Mouse (Mus musculus) lung, postnatal 0 days (tissue): ENCODE results near the gene Ccdc88b. TPM values are rescaled to one million over a fixed set of nuclear protein-coding genes. Genes with fewer than 3 reads are reported as not detected.

ENCODE experiments used
- ATAC-seq: fragments of 200-750 bp; cut with Nextera tagmentation; 2 replicates; pipeline ENCODE4 v1.8.0; 2017; ENCODE audit warnings: moderate library complexity
- DNase-seq: peaks from one replicate; pipeline ENCODE4 v3.0.0-alpha.2; 2016; ENCODE audit warnings: low spot score
- H3K27ac ChIP-seq: fragments of 300-500 bp; sonication (generic); 2 replicates; pipeline ENCODE4 v1.5.1; 2014; ENCODE audit warnings: antibody characterized with exemption, mild to moderate bottlenecking, low read length, mixed read lengths
- H3K27me3 ChIP-seq: fragments of 300-500 bp; sonication (generic); replicated peaks from 2 replicates; pipeline ENCODE4 v1.6.1; 2014; ENCODE audit warnings: low read length, mixed read lengths; ENCODE audit not compliant: insufficient read depth
- H3K36me3 ChIP-seq: fragments of 300-500 bp; sonication (generic); 2 replicates; pipeline ENCODE4 v1.6.1; 2014; ENCODE audit warnings: low read length, mixed read lengths; ENCODE audit not compliant: insufficient read depth
- H3K4me1 ChIP-seq: fragments of 300-500 bp; sonication (generic); 2 replicates; pipeline ENCODE4 v1.6.1; 2014; ENCODE audit warnings: antibody characterized with exemption, low read depth, low read length, mixed read lengths; ENCODE audit not compliant: insufficient read depth
- H3K4me2 ChIP-seq: fragments of 300-500 bp; sonication (generic); replicated peaks from 2 replicates; pipeline ENCODE4 v1.6.1; 2014; ENCODE audit warnings: low read depth, mild to moderate bottlenecking, low read length, moderate library complexity, mixed read lengths
- H3K4me3 ChIP-seq: fragments of 300-500 bp; sonication (generic); 2 replicates; pipeline ENCODE4 v1.5.1; 2014; ENCODE audit warnings: low read depth, low read length
- H3K9ac ChIP-seq: fragments of 300-500 bp; sonication (generic); replicated peaks from 2 replicates; pipeline ENCODE4 v1.6.1; 2014; ENCODE audit warnings: low read depth, mild to moderate bottlenecking
- H3K9me3 ChIP-seq: fragments of 300-500 bp; sonication (generic); 2 replicates; pipeline ENCODE4 v1.6.1; 2016; ENCODE audit warnings: low read length, mixed read lengths
- CTCF ChIP-seq: IDR thresholded peaks from 2 replicates; pipeline ENCODE4 v1.5.1; 2016; ENCODE audit warnings: antibody characterized with exemption, mild to moderate bottlenecking
- EP300 ChIP-seq: IDR thresholded peaks from 2 replicates; pipeline ENCODE4 v1.6.1; 2016; ENCODE audit warnings: antibody characterized with exemption, mild to moderate bottlenecking, control low read depth
- WGBS: fragments of 180-500 bp; shearing (Covaris S2); extraction: QIAGEN DNeasy Blood & Tissue Kit; methylation state at CpG from one replicate; pipeline ENCODE4 v1.1.7; 2014; 5-methylcytosine and 5-hydroxymethylcytosine counted together
- polyA plus RNA-seq: library from polyadenylated mRNA; unstranded; fragments of >200 nt; fragmentation: Nextera tagmentation; extraction: Ambion mirVana; gene quantifications from 2 replicates; pipeline ENCODE4 v1.2.1, GENCODE M21; 2015

The Ccdc88b gene
- polyA plus RNA-seq, 1 experiment from 2014 or later: 6.3 TPM

DNA sequence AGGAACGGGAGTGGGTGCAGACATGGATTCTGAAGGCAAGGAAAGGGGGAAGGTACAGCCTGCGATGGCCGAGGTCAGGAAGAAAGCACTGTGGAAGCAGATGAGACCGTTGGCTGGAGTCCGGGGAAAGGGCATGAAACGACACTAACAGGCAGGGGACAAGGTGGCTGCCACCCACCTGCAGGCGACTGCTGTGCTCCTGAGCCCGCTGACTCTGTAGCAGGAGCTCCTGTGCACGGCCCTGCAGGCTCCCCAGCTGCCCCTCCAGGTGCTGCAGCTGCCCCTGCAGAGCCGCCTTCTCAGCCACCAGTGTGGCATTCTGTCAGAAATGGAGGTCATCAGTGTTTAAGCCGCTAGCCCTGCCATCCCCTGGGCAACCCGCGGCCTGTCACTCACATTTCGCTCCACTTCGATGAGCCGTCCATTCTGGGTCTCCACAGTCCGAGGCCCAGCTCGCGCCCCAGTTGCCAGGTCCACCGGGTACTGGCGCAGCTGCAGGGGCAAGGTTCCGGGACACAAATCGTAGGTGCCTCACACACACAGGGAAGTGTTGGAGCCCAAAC, 8.4 kb downstream of the Ccdc88b start:
- Histone ChIP-seq H3K27ac (no peak overlapping the region), H3K27me3 (peaks cover 17% of the 10 kb centered on the region), H3K9me3 (no peaks in the 10 kb centered on the region), H3K4me1 (no peaks in the 10 kb centered on the region), H3K4me2 (no peak overlapping the region), H3K9ac (no peak overlapping the region), H3K4me3 (no peak overlapping the region), H3K36me3 (no peaks in the 10 kb centered on the region)
- DNase-seq (no peak), ATAC-seq (no peak)
- no peak for TF ChIP-seq EP300
- no peak for TF ChIP-seq CTCF
- 83% methylated on average over 22 of the region's 23 CpGs for WGBS

DNA sequence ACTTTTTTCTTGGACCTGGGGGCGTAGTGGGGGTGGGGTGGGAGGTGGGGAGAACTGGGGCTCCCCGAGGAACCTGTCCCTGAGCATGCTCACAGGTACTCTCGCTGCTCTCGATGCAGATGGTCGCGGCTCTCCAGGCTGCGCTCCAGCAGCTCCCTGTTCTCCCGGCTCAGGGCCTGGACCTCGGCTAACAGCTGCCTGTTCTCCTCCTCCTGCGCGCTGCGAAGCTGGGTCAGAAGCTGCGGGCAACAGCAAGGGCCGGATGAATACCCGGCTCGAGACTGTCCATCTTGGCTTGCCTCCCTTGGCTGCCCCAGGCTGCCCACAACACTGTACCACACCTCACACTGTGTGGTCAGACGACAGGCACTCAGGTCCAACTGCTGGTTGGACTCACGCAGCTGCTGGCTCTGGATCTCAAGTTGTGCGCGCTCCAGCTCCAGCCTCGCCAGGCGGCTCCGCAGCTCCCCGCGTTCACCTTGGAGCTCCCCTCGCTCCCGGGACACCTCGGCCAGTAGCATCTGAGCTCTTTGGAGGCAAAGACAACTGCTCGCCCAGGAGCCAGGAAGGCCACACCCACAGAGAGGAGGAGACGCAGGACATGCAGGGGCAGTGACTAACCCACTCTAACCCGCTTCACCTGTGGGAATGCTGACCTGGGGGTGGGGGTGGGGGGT, 10.0 kb downstream of the Ccdc88b start:
- ATAC-seq (peak; percentile 48), DNase-seq (no peak)
- Histone ChIP-seq H3K27ac (no peak overlapping the region), H3K9ac (no peak overlapping the region), H3K27me3 (peaks cover 17% of the 10 kb centered on the region), H3K36me3 (no peaks in the 10 kb centered on the region), H3K4me1 (no peaks in the 10 kb centered on the region), H3K4me2 (peak overlapping the region; percentile 38), H3K9me3 (no peaks in the 10 kb centered on the region), H3K4me3 (peak overlapping the region; percentile 12; the same call in 1 of the 2 replicates)
- TF ChIP-seq CTCF (no peak), EP300 (no peak)
- whole genome bisulfite sequencing: 10% methylated on average over 31 of the region's 31 CpGs

DNA sequence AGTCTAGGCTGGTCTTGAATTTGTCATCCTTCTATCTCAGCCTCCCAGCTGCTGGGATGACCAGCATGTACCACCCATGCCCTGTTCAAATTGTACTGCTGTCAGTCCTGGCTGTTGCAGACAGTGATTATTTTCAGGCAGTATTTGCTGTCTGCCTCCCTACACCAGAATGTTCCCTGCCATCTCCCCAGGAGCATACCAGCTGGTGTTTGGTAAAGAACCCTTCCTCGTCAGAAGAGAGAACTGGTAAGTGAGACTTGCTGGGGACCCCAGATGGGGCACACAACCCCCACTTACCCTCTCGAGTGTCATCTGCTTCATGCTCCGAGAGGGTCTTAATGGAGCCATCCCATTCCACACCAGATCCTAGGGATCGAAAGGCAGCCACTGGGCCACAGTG, 12.0 kb downstream of the Ccdc88b start:
- H3K4me3 ChIP-seq: no peak overlapping the region
- H3K9ac ChIP-seq: no peak overlapping the region
- no peak overlapping the region for H3K4me2 ChIP-seq
- H3K27ac ChIP-seq: no peak overlapping the region
- peaks cover 17% of the 10 kb centered on the region for H3K27me3 ChIP-seq
- DNase-seq (no peak), ATAC-seq (no peak)
- peaks cover 3% of the 10 kb centered on the region; the same call in 1 of the 2 replicates for H3K4me1 ChIP-seq
- 75% methylated on average over 4 of the region's 4 CpGs for WGBS
- no peaks in the 10 kb centered on the region for H3K9me3 ChIP-seq
- TF ChIP-seq EP300 (no peak), CTCF (no peak)
- no peaks in the 10 kb centered on the region for H3K36me3 ChIP-seq

DNA sequence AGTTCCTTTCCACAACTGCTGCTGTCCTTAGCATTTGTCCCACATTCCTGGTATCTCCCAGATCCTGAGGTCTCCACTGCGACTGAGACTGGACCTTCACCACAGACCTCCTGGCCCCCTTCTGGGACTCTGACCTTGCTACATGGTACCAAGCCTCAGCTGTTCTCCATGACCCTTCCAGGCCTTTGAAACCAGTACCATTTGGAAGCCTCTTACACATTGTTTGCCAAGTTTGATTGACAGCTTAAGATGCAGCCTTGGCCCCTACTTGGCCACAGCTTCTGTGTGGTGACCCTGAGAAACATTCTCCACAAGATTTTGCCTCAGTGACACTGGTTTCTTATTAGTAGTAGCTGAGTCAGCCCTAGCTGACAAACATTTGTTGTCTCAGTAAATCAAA, 15.7 kb downstream of the Ccdc88b start:
- H3K4me1 ChIP-seq: peaks cover 7% of the 10 kb centered on the region; the same call in 1 of the 2 replicates
- no peak overlapping the region for H3K9ac ChIP-seq
- H3K9me3 ChIP-seq: no peaks in the 10 kb centered on the region
- DNase-seq (no peak), ATAC-seq (no peak)
- 80% methylated on average over 1 of the region's 1 CpGs for WGBS
- no peak overlapping the region for H3K4me3 ChIP-seq
- TF ChIP-seq EP300 (no peak), CTCF (no peak)
- H3K4me2 ChIP-seq: no peak overlapping the region
- no peak overlapping the region for H3K27ac ChIP-seq
- no peaks in the 10 kb centered on the region for H3K36me3 ChIP-seq
- 0 out of 2 replicates have a peak, but pooled peaks cover 3% of the 10 kb centered on the region for H3K27me3 ChIP-seq

DNA sequence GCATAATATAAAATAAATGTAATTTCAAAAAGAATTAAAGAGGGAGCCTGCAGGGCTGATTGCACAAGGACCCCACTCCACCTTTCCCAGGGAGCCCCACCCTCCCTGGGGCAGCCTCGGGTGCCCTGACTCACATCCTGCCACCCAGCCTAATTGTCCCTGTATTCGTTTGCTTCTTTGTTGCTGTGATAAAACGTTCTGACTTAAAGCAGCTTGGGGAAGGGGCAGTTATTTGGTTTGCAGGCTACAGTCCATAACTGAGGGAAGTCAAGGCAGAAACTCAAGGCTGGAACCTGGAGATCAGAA, 16.8 kb downstream of the Ccdc88b start:
- Histone ChIP-seq H3K4me2 (peak overlapping the region; percentile 91), H3K36me3 (peaks cover 4% of the 10 kb centered on the region; the same call in 1 of the 2 replicates), H3K27ac (no peak overlapping the region), H3K27me3 (no peaks in the 10 kb centered on the region), H3K9ac (no peak overlapping the region), H3K4me1 (peaks cover 7% of the 10 kb centered on the region; the same call in 1 of the 2 replicates), H3K9me3 (no peaks in the 10 kb centered on the region), H3K4me3 (no peak overlapping the region)
- DNase-seq: no peak
- 6% methylated on average over 3 of the region's 3 CpGs for WGBS
- TF ChIP-seq CTCF (no peak), EP300 (no peak)
- peak; percentile 54 for ATAC-seq

DNA sequence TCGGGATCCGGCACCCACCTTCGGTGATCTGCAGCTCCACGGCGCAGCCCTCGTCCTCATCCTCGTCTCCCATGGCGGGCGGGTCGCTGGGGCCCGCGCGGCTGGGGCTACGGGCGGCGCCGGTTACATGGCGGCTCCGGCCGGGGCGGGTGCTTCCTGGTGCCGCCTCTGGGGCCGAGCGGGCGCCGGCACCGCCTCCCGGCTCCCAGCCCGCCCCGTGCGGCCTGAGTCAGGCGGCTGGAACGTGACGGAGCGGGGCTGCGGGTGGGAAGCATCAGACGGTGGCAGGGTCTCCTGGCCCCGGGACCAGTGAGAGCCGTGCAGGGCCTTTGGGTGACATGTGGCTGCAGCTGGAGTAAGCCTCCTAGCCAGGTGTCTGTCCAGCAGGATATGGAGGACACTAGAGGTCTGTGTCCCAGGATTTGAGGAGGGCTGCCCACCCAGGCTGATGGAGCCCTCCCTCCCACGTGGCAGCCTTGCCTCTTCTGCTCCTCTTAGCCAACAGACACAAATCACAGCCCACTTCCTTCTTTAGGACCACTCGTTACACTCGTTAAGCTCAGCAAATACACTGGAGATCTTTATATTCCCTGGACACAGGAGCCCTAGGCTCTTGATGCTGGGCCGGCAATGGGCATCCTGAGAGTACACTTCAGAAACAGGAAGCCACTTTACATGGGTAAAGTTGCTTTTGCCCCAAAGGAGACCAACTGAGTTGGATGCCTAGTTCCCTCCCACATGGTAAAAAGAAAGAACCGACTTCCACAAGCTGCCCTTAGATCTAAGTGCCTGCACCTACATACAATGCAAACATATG, 17.3 kb downstream of the Ccdc88b start, which contains the start of gene Rps6ka4:
Gene Rps6ka4 (minus strand): TSS at position 162 of the 817 bp plus-strand sequence.
- peaks cover 4% of the 10 kb centered on the region; the same call in 1 of the 2 replicates for H3K36me3 ChIP-seq
- no peak for TF ChIP-seq EP300
- peak; percentile 7 for TF ChIP-seq CTCF
- H3K4me3 ChIP-seq: peak within 1 kb of the TSS; percentile 81
- WGBS: 7% methylated on average over 23 of the region's 44 CpGs
- no peaks in the 10 kb centered on the region for H3K27me3 ChIP-seq
- H3K9me3 ChIP-seq: no peaks in the 10 kb centered on the region
- H3K4me1 ChIP-seq: peaks cover 7% of the 10 kb centered on the region; the same call in 1 of the 2 replicates
- ATAC-seq: peak; percentile 94
- H3K27ac ChIP-seq: peak within 1 kb of the TSS; percentile 78
- H3K9ac ChIP-seq: peak within 1 kb of the TSS; percentile 74
- peak; percentile 87 for DNase-seq
- H3K4me2 ChIP-seq: peak within 1 kb of the TSS; percentile 91
